Mouse (Mus musculus): ENCODE data around the gene Cyp20a1.

Gene Cyp20a1

GRCm38 (mm10) chr1:60342808-60343629 lies at the start of gene Cyp20a1:
Gene Cyp20a1 (plus strand): TSS chr1:60343323.
- peak; percentile 95 for DNase-seq

DNA sequence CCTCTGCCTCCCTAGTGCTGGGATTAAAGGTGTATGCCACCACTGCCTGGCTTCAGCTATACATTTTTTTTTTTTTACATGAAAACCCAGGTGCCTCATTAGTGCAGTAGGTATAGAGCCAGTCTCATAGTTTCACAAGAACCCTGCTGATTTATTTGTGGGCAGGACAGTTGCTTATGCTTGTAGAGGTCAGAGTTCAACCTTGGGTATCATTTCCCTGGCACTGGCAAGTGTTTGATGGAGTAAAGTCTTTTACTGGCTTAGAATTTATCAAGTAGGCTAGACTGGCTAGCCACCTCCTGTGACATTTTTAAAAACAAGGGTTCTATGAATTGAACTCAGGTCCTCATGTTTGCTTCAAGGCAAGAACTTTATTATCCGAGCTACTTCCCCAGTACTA lies 49.2 kb upstream of the Cyp20a1 start:
- DNase-seq = no peak

DNA sequence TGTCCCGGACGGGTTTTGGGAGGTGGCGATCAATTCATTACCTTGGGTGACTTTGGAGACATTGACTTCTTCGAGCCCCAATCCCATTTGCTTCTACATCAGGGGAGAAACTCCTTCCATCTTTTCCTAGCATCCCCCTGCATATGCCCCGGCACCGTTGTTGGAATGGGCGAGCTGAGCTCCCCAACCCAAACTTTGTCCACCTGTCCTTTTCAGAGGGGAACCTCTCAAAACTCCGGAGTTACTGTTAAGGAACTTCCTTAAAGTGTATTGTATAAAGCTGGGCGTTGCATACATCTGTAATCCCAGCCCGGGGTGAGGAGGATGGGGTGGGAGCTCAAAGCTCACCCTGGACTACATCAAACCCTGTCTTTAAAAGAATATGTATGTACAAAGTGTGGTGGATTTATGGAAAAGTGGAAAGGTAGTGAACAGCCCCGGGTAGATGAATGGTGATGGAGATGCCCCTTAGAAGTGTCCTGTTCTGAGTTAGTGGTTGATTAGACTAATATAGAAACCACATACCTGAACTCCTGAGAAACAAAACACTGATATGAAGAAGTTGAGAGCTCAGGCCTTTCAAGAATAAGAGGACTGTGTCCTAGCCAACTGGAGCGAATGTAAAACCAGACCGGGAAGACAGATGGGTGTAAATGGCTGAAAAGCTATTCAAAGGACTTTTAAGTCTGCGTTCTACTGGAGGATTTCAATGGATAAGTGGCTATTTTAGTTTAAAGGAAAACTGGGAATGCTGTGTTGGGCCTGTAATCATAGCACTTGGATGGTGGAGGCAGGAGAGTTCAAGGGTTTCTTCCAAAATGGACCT lies 720 bp downstream of the Cyp20a1 start:
- DNase-seq = no peak

DNA sequence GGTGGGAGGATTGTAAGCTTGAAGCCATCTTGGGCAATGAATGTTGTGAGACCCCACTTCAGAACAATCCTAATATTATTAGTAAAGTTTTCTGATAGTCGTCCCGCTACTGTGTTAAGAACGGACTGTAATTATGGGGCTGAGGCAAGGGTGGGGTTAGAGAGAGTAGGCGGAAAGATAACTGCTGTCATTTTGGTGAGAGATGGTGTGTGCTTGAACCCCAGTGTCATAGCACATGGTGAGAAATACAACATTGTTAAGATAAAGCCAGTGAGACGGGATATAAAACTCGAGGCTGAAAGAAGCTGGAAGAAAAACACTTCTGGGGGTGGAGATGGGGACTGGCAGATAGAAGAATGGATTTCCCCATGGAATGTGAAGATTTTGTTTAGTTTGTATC lies 1.5 kb downstream of the Cyp20a1 start:
- DNase-seq = no peak

DNA sequence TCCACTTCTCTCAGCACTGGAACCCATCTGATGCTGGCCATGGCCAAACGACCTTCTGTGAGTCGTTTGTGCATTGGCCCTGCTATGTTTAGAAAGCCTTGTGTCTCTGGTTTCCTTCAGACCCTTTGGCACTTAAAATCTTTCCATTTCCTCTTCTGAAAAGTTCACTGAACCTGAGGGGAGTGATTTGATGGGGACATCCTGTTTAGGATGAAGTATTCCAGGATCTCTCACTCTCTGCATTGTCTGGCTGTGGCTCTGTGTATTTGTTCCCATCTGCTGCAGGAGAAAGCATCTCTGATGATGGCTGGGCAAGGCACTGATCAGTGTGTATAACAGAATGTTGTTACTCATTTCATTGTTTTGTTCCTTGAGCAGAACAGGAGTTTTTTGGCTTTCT lies 2.6 kb downstream of the Cyp20a1 start:
- DNase-seq = no peak

DNA sequence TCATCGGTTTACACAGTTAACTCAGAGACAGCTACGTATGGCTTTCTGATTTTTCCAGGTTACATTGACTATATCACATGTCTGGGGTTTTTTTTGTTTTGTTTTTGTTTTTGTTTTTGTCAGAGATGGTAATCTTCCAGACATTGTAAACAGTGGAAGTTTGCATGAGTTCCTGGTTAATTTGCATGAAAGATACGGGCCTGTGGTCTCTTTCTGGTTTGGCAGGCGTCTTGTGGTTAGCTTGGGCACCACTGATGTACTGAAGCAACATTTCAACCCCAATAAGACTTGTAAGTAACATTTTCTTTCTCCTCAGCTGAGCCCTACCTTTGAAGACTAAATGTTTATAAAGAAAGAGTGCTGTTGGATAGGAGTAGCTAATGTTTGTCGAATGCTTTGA lies 9.7 kb downstream of the Cyp20a1 start:
- DNase-seq = no peak

GRCm38 (mm10) chr1:60361626-60362025 lies 18.5 kb downstream of the Cyp20a1 start:
- DNase-seq = no peak

- DNase-seq = no peak
Observed at GRCm38 (mm10) chr1:60376556-60376955, 33.4 kb downstream of the Cyp20a1 start.

DNA sequence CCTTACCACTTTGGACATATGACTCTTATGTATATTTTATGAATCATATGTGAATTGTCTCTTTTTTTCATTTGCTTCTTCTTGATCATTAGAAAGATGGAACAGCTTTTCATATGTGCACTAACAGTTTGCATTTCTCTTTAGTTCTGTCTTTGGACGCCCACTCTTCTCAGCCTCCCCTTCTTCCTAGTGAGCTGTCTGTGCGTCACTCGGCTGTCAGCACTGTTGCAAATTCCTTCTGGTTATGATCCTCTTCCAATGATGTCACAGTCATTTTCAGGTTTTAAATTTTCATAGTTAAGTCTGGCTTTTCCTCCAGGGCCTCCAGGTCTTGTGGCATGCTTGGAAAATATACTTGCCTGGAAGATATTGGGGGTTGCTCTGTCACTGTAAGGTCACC lies 38.8 kb downstream of the Cyp20a1 start:
- DNase-seq = peak; percentile 59

GRCm38 (mm10) chr1:60404848-60405247 lies 61.7 kb downstream of the Cyp20a1 start:
- DNase-seq = no peak

DNA sequence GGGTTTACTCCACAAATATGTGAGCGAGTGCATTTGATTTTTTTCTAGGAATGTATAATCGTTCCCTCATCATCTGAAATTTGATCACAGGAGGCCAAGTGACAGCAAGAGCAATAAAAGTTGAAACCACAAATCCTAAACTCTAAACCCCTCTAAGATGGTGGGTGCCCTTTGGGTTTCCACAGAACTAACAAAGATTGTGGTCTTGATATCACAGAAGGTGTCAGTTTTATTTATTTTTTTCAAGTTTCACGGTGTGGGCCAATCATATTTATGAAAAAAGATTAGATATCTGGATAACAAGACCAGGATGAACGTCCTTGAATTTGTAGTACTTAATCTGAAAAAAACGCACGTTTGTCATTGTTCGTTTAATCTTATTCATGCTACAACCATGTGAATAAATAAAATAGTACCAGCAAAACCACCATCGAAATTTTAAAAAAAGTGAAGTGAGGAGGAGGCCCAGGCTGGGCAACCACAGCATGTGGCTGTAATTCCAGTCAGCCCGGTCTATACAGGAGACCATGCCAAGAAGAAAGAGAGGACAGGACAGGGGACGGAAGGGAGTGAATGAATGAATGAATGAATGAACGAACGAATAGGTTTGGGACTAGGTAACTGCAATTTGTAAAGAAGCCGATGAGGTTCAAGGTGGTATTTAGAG lies 65.5 kb downstream of the Cyp20a1 start:
- DNase-seq = no peak

DNA sequence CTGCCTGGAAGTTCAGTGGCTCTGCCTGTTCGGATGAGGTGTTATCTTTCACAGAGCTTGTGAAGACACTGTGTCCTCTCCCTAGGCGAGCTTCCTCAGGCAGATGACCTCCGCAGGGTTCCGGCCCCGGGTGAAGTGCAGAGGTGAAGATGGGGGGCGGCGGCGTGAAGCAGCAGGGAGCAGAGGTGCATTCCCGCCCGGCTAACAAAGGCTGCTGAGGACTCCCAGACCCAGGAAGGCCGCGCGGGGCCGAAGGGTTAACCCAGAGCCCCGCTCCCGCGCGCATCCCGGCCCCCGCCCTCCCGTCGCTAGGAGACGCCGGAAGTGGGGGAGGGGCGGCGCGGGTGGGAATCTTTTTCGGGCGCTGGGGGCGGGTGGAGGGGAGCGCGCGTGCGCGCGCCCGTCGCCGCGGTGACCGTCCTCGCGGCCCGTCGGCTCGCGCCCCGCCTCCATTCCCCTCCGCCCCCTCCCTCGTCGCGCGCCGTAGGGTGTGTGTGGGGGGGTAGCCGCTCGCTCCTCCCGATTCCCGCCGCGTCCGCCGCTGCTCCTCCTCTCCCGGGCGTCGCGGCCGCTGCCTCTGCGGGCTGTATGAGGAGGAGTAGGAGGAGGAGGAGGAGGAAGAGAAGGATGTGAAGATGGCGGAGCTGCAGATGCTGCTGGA lies 66.2 kb downstream of the Cyp20a1 start, which contains the start of gene Abi2:
Gene Abi2 (plus strand): TSS at position 452 of the 661 bp plus-strand sequence.
- peak; percentile 94 for DNase-seq

DNA sequence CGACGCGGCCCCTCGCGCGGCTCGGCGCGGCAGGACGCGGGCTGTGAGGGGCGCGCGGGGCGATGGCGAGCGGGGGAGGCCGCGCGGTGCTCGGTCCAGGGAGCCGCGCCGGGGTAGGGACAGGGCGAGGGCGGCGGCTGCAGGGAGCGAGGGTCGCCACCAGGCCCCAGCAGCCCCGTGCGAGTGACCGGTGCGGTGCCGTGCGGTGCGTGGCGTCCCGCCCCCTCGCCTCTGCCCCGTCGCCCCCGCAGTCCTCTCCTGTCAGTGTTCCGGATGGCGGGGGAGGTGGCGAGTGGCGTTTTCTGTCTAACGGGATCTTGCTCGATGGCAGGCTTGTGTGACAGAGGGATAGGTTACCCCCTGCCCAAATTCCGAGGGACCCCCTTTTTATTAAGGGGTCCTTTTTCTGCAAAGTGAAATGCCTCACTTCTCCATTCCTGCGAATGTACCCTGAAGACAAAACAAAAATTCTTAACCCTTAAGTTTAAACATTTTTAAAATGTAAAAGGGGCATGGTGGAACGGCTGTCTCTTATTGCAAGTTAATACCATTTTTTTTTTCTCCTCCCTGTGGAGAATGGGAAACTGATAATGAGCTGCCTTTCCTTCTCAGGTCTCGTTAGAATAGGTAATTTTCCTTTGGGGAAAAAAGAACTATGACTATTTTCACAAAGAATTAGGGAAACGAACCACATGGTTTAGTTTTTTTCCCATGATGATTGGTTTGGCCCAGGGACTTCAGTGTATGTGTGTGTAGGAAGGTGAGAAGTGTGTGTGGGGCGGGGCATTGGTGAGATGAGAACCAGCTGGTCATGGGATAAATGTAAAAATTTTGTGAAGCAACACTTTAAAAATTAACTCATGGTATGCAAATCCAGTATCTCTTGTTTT lies 67.0 kb downstream of the Cyp20a1 start:
- DNase-seq = peak; percentile 76

GRCm38 (mm10) chr1:60416724-60417123 lies 73.6 kb downstream of the Cyp20a1 start:
- no peak for DNase-seq

- DNase-seq = no peak
Observed at GRCm38 (mm10) chr1:60423882-60424281, 80.8 kb downstream of the Cyp20a1 start.

GRCm38 (mm10) chr1:60428341-60428740 lies 85.2 kb downstream of the Cyp20a1 start:
- DNase-seq = no peak

DNA sequence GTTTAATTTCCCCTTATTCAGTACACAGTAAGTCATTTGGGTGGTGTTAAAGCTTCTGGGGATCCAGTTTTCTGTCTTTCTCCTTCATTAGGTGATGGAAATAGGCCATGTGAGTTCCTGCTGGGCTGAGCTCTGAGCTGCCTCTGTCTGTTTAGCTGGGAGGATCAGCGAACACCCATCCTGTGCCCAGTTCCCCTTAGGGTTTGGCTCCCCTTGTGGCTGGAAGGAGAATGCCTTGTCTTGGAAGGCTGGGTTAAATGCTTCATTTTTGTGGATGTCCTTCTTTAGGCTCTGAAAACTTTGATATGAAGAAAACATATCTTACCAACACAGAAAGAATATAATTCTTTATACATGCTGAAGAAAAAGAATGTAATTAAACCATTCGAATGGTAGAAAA lies 85.8 kb downstream of the Cyp20a1 start:
- DNase-seq = no peak

DNA sequence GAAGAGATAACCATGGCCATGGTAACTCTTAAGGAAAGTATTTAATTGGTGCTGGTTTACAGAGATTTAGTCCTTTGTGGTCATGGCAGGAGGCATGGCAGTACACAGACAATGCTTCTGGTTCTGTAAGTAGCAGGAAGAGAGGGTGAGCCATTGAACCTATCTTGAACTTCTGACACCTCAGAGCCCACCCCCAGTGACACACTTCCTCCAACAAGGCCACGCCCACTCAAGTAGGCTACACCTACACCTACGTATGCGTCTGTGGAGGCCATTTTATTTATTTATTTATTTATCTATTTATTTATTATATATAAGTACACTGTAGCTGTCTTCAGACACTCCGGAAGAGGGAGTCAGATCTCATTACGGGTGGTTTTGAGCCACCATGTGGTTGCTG lies 88.4 kb downstream of the Cyp20a1 start:
- no peak for DNase-seq

GRCm38 (mm10) chr1:60432497-60432896 lies 89.4 kb downstream of the Cyp20a1 start:
- no peak for DNase-seq

All from right cerebral cortex, adult 18-20 months (tissue).